Mouse (Mus musculus) left cerebral cortex, postnatal 25 days (tissue): ENCODE measurements at regions not wholly inside any gene's neighbourhood (a gene's known extent, or its start where the extent isn't known, plus 50 kb on each side); places are given as distances from the start of the nearest gene placed in this dataset.
A peak's percentile ranks its signal among the peaks of the same experiment; 100 is the strongest.

Experiments used
- DNase-seq, 2 experiments: peaks; one replicate each; pipeline ENCODE4 v3.0.0; 2022; ENCODE audit warnings: low spot score in 2 of 2, mixed read lengths in 1 of 2
- intact Hi-C: fragments of 180-260 bp; cut with DNase I; formaldehyde crosslinking; loops from one replicate; pipeline ENCODE4 v1.15.1; 2025

GRCm38 (mm10) chr8:90654786-90655185 lies 162.4 kb downstream of the Gm19935 start:
- DNase-seq: no peak
- intact Hi-C loops: loop anchor here (5.0 kb wide), 2 partner anchors 112 to 307 kb away; partner anchors contain the start of gene Tox3

GRCm38 (mm10) chr8:90642392-90642791 lies 174.8 kb downstream of the Gm19935 start:
- intact Hi-C loops: no loop called here
- no peak for DNase-seq

- peak; percentile 13 to 42 for DNase-seq
- intact Hi-C loops: loop anchor here (10.0 kb wide), 1 partner anchor 182 kb away; no protein-coding TSS in a partner anchor
Measured at GRCm38 (mm10) chr8:90636770-90637169, 180.4 kb downstream of the Gm19935 start.

GRCm38 (mm10) chr8:90635766-90636492 lies 181.3 kb downstream of the Gm19935 start:
- intact Hi-C loops: loop anchor here (10.0 kb wide), 1 partner anchor 181 kb away; no protein-coding TSS in a partner anchor
- no peak for DNase-seq

GRCm38 (mm10) chr8:90630796-90631195 lies 186.4 kb downstream of the Gm19935 start:
- intact Hi-C loops: loop anchor here (5.0 to 10.0 kb wide), 2 partner anchors 88 to 176 kb away; no protein-coding TSS in a partner anchor
- peak in 1 of 2 experiments; percentile 8 for DNase-seq

GRCm38 (mm10) chr8:90608410-90608809 lies 208.8 kb downstream of the Gm19935 start:
- no peak for DNase-seq
- intact Hi-C loops: no loop called here

- intact Hi-C loops: no loop called here
- no peak for DNase-seq
Measured at GRCm38 (mm10) chr8:90600946-90601695, 216.1 kb downstream of the Gm19935 start.

GRCm38 (mm10) chr8:90597376-90597775 lies 219.8 kb downstream of the Gm19935 start:
- peak in 1 of 2 experiments; percentile 18 for DNase-seq
- intact Hi-C loops: no loop called here

GRCm38 (mm10) chr8:90579426-90579825 lies 231.3 kb upstream of the Tox3 start:
- intact Hi-C loops: no loop called here
- no peak for DNase-seq

- intact Hi-C loops: no loop called here
- DNase-seq: no peak
Measured at GRCm38 (mm10) chr8:90576976-90577375, 228.8 kb upstream of the Tox3 start.

GRCm38 (mm10) chr8:90574676-90575075 lies 226.5 kb upstream of the Tox3 start:
- no peak for DNase-seq
- intact Hi-C loops: no loop called here

GRCm38 (mm10) chr8:90556079-90556427 lies 207.9 kb upstream of the Tox3 start:
- no peak for DNase-seq
- intact Hi-C loops: no loop called here

GRCm38 (mm10) chr8:90555415-90556078 lies 207.4 kb upstream of the Tox3 start:
- no peak for DNase-seq
- intact Hi-C loops: no loop called here

- no peak for DNase-seq
- intact Hi-C loops: loop anchor here (10.0 kb wide), 1 partner anchor 672 kb away; no protein-coding TSS in a partner anchor
Measured at GRCm38 (mm10) chr8:90547276-90547675, 199.1 kb upstream of the Tox3 start.

GRCm38 (mm10) chr8:90542619-90543018 lies 194.5 kb upstream of the Tox3 start:
- peak; percentile 41 to 87 for DNase-seq
- intact Hi-C loops: loop anchor here (2.0 to 10.0 kb wide), 4 partner anchors 40 to 668 kb away; no protein-coding TSS in a partner anchor

GRCm38 (mm10) chr8:90536196-90536640 lies 188.1 kb upstream of the Tox3 start:
- DNase-seq: no peak

GRCm38 (mm10) chr8:90535515-90536156 lies 187.5 kb upstream of the Tox3 start:
- peak in 1 of 2 experiments; percentile 49 for DNase-seq

More at GRCm38 (mm10) chr8:90536196-90536640, 188.1 kb upstream of the Tox3 start:
- intact Hi-C loops: no loop called here

GRCm38 (mm10) chr8:90521393-90521792 lies 173.2 kb upstream of the Tox3 start:
- intact Hi-C loops: loop anchor here (10.0 kb wide), 1 partner anchor 517 kb away; no protein-coding TSS in a partner anchor
- DNase-seq: peak in 1 of 2 experiments; percentile 56

More at GRCm38 (mm10) chr8:90535515-90536156, 187.5 kb upstream of the Tox3 start:
- intact Hi-C loops: no loop called here

- peak in 1 of 2 experiments; percentile 31 for DNase-seq
- intact Hi-C loops: loop anchor here (10.0 kb wide), 1 partner anchor 515 kb away; no protein-coding TSS in a partner anchor
Measured at GRCm38 (mm10) chr8:90520186-90520585, 172.0 kb upstream of the Tox3 start.
